Mouse (Mus musculus) ES-E14 (cell line): ENCODE data around the gene Rb1.

Experiments used
- CHD2 ChIP-seq: IDR thresholded peaks from 2 replicates; pipeline ENCODE4 v1.6.1; 2014; ENCODE audit warnings: mild to moderate bottlenecking, low read depth, low read length, inconsistent platforms
- MAFK ChIP-seq: IDR thresholded peaks from 2 replicates; pipeline ENCODE4 v1.6.1; 2014; ENCODE audit warnings: mild to moderate bottlenecking, low read depth, low read length, inconsistent platforms; ENCODE audit not compliant: insufficient read depth
- ZC3H11A ChIP-seq: IDR thresholded peaks from 2 replicates; pipeline ENCODE4 v1.6.1; 2012; ENCODE audit warnings: low read depth, mild to moderate bottlenecking, inconsistent platforms, low read length, borderline replicate concordance
- ZNF384 ChIP-seq: IDR thresholded peaks from 2 replicates; pipeline ENCODE4 v1.6.1; 2012; ENCODE audit warnings: low read depth, low read length, inconsistent platforms

GRCm38 (mm10) chr14:73312909-73313308, 12.7 kb downstream of the Rb1 start:
- no peak for TF ChIP-seq ZC3H11A
- TF ChIP-seq CHD2, result no peak
- no peak for TF ChIP-seq MAFK
- no peak for TF ChIP-seq ZNF384
